Mouse (Mus musculus): ENCODE results near the gene Nedd4.

Gene Nedd4

DNA sequence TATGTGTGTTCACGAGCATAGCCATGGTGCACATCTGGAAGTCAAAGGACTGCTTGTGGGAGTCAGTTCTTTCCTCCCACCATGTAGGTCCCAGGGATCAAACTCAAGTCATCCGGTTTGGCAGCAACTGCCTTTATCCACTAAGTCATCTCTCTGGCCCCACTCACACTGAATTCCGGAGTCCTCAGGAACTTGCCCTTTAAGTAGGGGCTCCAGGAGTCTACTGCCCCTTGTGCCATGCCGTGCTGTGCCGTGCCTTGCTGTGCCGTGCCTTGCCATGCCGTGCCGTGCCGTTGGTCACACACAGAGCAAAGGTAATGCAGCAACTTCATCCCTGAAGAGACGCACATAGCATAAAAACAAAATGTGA lies 129.1 kb downstream of the Nedd4 start:
- no peak for DNase-seq (ENCODE audit: low spot score in 2 of 2)

DNA sequence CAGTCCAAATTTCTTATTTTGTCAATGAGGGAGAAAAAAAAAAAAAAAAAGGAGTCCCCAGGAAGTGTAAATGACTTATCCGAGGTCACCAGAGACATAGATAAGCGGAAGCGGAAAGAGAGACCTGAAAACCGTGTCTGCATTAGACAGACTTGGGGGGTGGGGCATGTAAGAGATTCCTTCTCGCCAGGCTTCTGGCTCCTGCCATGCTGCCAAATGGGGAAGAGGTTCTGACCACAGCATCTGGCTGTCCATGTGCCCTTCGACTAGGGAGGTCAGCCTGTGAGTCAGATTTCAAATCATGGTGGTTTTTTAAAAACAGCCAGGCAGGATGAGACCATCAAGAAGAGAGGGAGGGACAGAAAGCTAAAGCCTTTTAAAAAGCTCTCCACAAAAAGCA lies 129.5 kb downstream of the Nedd4 start:
- DNase-seq (ENCODE audit: low spot score in 2 of 2): no peak

DNA sequence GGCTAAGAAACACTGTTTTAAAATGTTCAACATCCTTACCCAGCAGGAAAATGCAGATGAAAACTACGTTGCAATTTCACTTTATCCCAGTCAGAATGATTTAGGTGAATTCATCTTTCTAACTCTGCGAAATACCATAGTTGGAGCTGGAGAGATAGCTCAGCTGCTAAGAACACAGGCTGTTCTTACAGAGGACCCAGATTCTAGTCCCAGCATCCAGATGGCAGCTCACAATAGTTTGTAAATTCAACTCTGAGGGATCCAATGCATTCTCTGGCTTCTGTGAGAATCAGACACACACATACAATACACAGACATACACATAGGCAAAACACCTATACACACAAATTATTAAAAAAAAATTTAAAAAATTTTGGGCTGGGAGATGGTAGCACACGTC lies 133.1 kb downstream of the Nedd4 start:
- no peak for DNase-seq (ENCODE audit: low spot score in 2 of 2)

DNA sequence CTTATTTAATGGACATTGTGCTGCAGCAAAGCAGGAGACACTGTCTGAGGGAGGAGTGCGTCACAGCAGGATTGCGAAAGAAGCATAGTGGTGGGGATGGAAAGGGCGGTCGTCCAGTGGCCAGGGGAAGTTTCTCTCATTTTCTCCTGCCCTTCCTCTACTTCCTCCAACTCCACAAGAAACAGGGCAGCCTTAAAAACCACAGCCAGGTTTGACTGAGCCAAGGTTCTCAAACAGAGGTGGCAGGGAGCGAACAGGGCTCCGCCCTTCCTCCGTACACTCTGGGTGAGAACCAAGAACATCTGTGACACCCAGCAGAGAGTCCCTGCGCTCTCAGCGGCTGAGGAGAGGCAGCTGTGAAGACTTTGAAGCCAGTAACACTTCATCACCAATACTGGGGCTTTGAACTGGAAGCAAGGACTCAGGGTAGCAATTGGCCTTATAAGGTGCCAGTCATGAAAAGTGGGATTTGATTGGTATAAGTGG lies 135.0 kb downstream of the Nedd4 start:
- DNase-seq (ENCODE audit: low spot score in 2 of 2): no peak

Data from spleen, postnatal 4 days (tissue).